Mouse (Mus musculus) retina, postnatal 7 days (tissue): ENCODE measurements around the gene Cux2.

Source experiments
- DNase-seq: peaks from one replicate; pipeline ENCODE4 v3.0.0-alpha.2; 2012; ENCODE audit warnings: low read depth, low spot score

Cux2 gene

GRCm38 (mm10) chr5:122059060-122060017, 9.4 kb upstream of the Cux2 start:
- DNase-seq, result peak; percentile 51

DNA sequence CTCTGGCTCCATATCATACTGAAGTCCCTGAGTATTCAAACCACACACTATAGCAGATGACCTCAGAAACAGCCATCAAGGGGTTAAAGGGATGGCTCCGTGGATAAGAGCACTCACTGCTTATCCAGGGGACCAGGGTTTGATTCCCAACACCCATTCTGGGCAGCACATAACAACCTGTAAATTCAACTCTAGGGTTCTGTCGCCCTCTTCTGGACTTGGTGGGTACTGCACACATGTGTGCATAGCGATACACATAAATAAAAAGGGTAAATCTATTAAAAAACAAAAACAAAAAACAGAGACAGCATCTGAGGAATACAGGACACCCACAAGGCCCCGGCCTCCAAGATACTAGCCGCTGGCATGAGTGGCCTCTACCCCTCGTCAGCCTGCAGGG, 7.7 kb upstream of the Cux2 start:
- no peak for DNase-seq

- DNase-seq, result no peak
Observed at GRCm38 (mm10) chr5:122056557-122056956, 6.7 kb upstream of the Cux2 start.

DNA sequence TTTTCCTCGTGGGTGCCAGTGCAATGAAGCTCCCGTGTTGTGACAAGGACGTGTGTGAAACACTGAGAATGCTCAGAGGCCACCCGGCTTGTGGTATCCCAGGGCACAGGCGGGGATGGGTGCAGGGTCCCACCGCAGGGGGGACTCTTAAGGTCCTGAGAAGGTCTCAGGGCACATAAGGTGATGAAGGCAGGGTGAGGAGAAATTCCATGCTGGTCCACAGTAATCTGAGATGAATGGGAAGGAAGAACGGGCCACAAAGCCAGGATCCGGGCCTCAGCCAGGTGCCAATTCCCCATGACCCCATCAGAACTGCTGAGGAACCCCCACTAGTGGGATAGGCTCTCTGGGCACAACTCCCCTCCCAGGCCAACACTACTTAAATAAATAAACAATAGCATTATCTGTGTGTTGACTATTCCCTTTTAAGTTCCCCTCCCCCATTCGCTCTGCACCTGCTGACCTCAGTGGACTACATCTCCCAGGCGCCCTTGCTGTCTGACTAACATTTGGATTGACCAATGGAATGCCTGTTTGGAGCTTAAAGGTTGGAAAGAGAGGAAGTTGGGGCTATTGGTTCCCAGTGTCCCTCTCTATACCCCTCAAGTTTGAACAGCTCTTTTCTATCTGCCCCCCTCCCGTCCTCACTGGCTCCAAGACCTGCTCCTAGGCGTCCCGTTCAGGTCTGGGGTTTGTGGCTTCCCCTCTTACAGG, 4.4 kb upstream of the Cux2 start:
- DNase-seq, result peak; percentile 52

DNA sequence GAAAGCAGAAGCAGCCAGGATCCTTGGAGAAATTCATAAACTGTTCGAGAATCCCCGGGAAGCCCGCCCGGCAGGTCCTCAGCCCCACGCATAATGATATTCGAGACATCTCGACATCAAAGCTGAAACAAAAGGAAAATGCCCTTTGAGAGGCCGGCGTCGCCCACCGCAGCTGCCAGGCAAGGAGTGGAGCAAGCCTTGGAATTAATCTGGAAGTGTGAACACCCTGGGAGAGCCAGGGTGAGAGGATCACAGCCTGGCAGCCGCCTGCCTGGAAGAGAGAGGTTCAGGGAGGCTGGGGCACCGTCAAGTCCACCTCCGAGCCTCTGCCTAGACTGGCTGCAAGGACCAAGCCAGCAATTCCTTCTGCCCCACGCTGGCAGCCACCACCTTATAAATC, 3.7 kb upstream of the Cux2 start:
- no peak for DNase-seq

- no peak for DNase-seq
Observed at GRCm38 (mm10) chr5:122050832-122051105, 867 bp upstream of the Cux2 start.

DNA sequence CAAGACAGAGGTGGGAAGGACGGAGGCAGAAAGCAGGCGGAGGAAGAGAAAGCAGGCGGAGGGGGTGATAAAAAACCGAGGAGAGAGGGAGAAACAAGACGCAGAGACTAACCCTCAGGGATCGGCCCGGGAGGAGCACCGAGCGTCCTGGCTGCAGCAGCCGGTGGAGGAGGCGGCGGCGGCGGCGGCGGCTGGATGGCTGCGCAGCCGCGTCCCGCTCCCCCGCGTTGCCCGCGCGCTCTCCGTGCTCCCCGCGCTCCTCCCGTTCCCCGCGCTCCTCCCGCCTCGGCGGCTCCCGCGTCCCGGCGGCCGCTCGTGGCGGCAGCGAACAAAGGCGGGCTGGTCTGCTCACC, 262 bp downstream of the Cux2 start:
- DNase-seq, result peak; percentile 61

DNA sequence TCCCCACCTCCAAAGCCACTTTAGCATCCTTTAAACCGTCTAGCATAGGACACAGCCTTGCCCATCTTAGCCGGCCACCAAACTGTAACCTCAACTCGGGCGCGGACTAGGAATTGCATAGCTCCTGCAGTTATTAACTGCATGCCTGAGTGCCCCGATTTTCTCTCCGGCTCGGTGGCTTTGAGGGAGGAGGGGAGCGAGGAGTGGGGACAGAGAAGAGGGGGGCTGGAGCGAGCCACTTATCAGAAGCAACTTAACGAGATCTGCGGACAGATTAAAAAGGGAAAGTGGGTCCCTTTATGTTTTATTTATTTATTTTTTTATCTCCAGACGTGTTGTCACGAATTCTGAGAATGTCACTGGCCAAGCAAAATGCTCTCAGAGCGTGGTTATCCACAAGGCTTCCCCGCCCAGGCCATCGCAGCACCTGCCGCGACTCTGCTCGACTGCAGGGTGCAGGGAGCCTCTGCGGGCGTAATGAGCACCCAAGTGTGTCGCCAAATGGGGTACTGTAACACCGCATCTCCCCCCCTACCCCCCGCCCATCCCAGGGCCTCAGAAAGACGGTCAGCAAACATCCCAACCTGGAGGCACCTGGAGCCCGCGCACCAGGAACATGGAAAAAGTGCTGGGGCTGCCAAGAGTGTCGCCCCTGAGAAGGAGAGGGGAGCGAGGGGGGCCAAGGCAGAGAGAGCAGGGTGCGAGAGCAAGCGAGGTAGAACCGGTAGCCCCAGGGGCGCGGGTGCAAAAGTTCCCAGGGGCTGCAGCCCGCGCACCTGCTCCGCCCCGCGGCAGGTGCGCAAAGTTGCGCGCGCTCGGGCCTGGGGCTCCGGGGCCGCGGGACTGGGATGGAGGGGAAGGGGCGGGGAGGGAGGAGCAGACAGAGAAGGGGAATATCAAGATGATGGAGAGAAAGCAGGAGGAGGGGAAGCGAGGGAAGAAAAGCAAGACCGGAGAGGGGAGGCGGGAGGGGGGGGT, 927 bp downstream of the Cux2 start:
- no peak for DNase-seq

- DNase-seq, result no peak
Observed at GRCm38 (mm10) chr5:122048252-122048651, 1.6 kb downstream of the Cux2 start.

- no peak for DNase-seq
Observed at GRCm38 (mm10) chr5:122047791-122048190, 2.1 kb downstream of the Cux2 start.

DNA sequence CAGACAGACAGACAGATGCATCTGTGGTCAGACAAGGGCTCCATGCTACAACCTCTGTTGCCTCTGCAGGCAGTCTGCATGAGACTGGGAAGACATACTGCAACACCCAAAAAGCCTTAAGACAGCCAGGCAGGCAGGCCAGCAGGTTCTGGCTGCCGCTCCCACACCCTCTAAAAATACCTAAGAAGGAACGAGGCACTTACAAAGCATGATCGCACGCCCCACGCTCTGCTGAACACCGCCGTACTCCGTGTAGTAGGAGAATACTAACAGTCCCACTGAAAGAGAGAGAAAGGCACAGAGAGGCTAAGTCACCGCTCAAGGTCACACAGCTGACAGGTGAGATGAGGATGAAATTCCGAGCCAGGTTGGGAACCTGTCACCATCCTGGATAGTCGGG, 6.3 kb downstream of the Cux2 start:
- DNase-seq, result no peak

DNA sequence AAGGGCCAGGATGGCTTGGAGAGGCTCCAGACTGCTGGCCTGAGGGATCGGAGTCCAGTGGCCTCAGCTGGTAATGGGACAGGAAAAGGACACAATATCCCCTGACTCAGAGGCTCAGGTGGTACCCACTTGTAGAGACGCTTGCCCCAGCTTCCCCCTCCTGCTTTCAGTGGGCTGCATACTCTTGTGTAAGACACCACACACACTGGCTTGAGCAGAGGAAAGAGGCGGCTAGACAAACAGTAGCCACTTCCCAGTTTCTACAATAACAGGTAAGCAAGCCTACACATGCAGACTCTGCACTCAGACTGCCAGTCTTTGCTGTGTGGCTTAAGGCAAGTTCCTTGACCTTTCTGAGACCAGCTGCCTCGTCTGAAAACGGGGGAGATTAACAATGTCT, 14.6 kb downstream of the Cux2 start:
- no peak for DNase-seq

GRCm38 (mm10) chr5:122033167-122033478, 16.8 kb downstream of the Cux2 start:
- DNase-seq, result no peak

- DNase-seq, result no peak
Observed at GRCm38 (mm10) chr5:122032471-122033166, 17.3 kb downstream of the Cux2 start.

- DNase-seq, result no peak
Observed at GRCm38 (mm10) chr5:122031146-122031545, 18.8 kb downstream of the Cux2 start.

GRCm38 (mm10) chr5:122030640-122031039, 19.3 kb downstream of the Cux2 start:
- no peak for DNase-seq

- no peak for DNase-seq
Observed at GRCm38 (mm10) chr5:122026771-122027170, 23.1 kb downstream of the Cux2 start.

DNA sequence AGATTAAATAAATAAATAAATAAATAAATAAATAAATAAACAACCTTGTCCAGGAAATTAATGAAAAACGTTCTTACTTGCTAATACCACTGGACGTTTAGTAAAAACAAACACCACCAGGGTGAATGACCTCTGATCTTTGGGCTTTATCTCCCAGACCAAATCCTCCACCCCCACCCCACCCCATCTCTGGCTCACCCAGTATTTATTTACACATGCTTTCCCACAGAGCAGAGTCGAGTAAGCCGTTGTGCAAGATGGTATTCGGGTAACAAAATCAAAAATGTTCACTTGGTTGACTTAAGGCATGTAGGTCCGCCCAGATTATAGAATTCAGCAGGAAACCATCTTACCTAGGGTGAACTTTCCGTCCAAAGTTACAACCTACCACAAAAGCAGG, 23.6 kb downstream of the Cux2 start:
- DNase-seq, result no peak

DNA sequence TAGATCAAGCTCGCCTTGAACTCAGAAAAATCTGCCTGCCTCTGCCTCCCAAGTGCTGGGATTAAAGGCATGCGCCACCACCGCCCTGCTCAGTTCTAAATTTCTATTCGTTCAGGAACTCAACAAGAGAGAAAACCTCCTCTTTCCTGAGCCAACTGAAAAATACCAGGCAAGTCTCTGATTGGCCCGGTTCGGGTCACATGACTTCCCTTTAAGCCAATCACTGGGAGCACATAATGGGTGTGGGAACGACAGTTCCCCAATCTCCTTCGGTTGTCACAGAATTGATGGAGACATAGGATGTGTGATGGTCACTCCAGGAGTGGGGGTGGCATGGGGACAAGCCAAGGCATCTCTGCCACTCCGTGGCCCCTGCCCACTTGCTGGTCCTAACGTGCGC, 24.8 kb downstream of the Cux2 start:
- no peak for DNase-seq

DNA sequence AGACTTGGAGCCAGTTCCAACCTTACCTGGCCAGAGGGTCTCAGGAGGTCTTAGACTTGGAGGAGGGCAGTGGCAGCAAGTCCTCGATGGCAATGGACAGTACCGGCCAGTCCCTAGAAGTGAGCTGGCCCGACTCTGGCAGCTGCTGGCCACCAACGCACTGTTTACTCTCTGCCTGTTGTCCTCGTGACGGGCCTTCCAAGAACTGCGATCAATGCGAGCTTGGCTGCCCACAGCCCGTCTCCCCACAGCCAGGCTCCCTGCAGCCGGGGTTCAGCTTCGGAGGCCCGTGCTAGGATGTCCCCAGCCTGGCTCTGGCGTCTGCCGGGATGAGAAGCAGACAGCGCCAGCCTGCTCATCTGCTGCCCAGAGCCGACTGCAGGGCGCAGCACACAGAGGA, 30.6 kb downstream of the Cux2 start:
- DNase-seq, result no peak

DNA sequence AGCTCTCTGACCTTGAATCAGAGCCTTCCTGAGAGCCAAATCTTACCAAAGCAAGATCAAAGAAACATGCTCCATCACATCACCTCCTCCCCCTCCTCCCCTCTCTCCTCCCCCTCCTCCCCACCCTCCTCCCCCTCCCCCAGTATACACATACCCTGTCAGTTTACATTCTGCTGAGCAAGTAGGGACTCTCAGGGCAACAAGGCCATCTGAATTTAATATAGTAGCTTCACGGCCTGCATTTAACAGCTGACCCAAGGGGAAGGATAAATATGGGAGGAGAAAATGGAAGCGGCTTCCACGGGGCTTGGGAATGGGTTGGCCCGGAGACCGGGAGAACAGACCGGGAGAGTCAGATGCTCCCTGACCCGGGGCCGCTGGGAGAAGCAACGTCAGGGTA, 32.1 kb downstream of the Cux2 start:
- no peak for DNase-seq

GRCm38 (mm10) chr5:122017269-122017668, 32.6 kb downstream of the Cux2 start:
- no peak for DNase-seq
